Mouse (Mus musculus) gastrocnemius, postnatal 4 days (tissue): ENCODE data around the gene Mrpl49. TPM values are rescaled to one million over a fixed set of nuclear protein-coding genes. Genes with fewer than 3 reads are reported as not detected.

Experiments used
- microRNA-seq: library from miRNA; unstranded; fragments of <30 nt; microRNA quantifications from one replicate; pipeline ENCODE4 v1.2.0, GENCODE M21; 2021
- total RNA-seq, 2 experiments: library from RNA; stranded (reverse); gene quantifications; 2 replicates each; pipeline ENCODE4 v1.2.3; 2021

The Mrpl49 gene
- total RNA-seq, 2 experiments from 2014 or later: 45.0 to 46.2 TPM

Small RNA genes within 50 kb of the gene (microRNA-seq; reads per million reads assigned to microRNA genes)
- gene Mir6988: 1.3 reads per million

Other genes with a start within 250 kb of the Mrpl49 start
- 10 to 100 TPM; 16.2 to 16.7 TPM for gene Frmd8, start 182.5 kb downstream of the Mrpl49 start, total RNA-seq
- gene Slc25a45, start 180.0 kb downstream of the Mrpl49 start, total RNA-seq: 1 to 10 TPM; 3.7 to 3.8 TPM
- gene Tigd3, start 163.6 kb downstream of the Mrpl49 start, total RNA-seq: 1 to 10 TPM; 1.5 to 2.6 TPM
- gene Dpf2, start 144.8 kb downstream of the Mrpl49 start, total RNA-seq: 100 to 1,000 TPM in 1 of 2 experiments, 10 to 100 TPM in 1; 97.8 to 121 TPM
- gene Cdc42ep2, start 133.0 kb downstream of the Mrpl49 start, total RNA-seq: 10 to 100 TPM; 23.1 to 27.4 TPM
- 10 to 100 TPM; 24.6 to 28.6 TPM for gene Pola2, start 93.6 kb downstream of the Mrpl49 start, total RNA-seq
- gene Slc22a20, start 71.6 kb downstream of the Mrpl49 start, total RNA-seq: not detected
- 10 to 100 TPM; 70.9 to 79.6 TPM for gene Capn1, start 41.9 kb downstream of the Mrpl49 start, total RNA-seq
- gene Syvn1, start 11.2 kb downstream of the Mrpl49 start, total RNA-seq: 10 to 100 TPM; 28.9 to 30.7 TPM
- 1,000 to 10,000 TPM in 1 of 2 experiments, 100 to 1,000 TPM in 1; 949 to 1,029 TPM for gene Fau, start 59 bp upstream of the Mrpl49 start, total RNA-seq
- 10 to 100 TPM; 13.2 to 13.4 TPM for gene Znhit2, start 3.4 kb upstream of the Mrpl49 start, total RNA-seq
- gene Tm7sf2, start 10.6 kb upstream of the Mrpl49 start, total RNA-seq: 10 to 100 TPM in 1 of 2 experiments, 1 to 10 TPM in 1; 9.9 to 14.7 TPM
- gene Vps51, start 19.4 kb upstream of the Mrpl49 start, total RNA-seq: 10 to 100 TPM; 35.4 to 37.7 TPM
- gene Tmem262, start 22.2 kb upstream of the Mrpl49 start, total RNA-seq: not detected
- gene Gm28374, start 24.5 kb upstream of the Mrpl49 start, total RNA-seq: under 1 TPM in 1 of 2 experiments, not detected in 1; 0.52 TPM
- 10 to 100 TPM; 28.5 to 34.6 TPM for gene Zfpl1, start 27.2 kb upstream of the Mrpl49 start, total RNA-seq
- gene Cdca5, start 27.2 kb upstream of the Mrpl49 start, total RNA-seq: 1 to 10 TPM; 7.7 to 8.1 TPM
- gene AC131692.1, start 36.6 kb upstream of the Mrpl49 start, total RNA-seq: under 1 TPM in 1 of 2 experiments, not detected in 1; 0.54 TPM
- gene Naaladl1, start 48.0 kb upstream of the Mrpl49 start, total RNA-seq: under 1 TPM; 0.27 to 0.44 TPM
- 10 to 100 TPM; 14.8 to 16.2 TPM for gene Sac3d1, start 60.9 kb upstream of the Mrpl49 start, total RNA-seq
- gene Snx15, start 70.5 kb upstream of the Mrpl49 start, total RNA-seq: 10 to 100 TPM; 16.2 to 17.1 TPM
- gene Batf2, start 83.2 kb upstream of the Mrpl49 start, total RNA-seq: under 1 TPM; 0.26 to 0.42 TPM
- 10 to 100 TPM; 60.2 to 61.7 TPM for gene Arl2, start 83.8 kb upstream of the Mrpl49 start, total RNA-seq
- not detected for gene Majin, start 126.6 kb upstream of the Mrpl49 start, total RNA-seq
- not detected for gene Gpha2, start 168.6 kb upstream of the Mrpl49 start, total RNA-seq
- gene Ppp2r5b, start 178.1 kb upstream of the Mrpl49 start, total RNA-seq: 10 to 100 TPM; 26.2 to 26.4 TPM
- gene Atg2a, start 183.9 kb upstream of the Mrpl49 start, total RNA-seq: 10 to 100 TPM; 15.5 to 16.7 TPM
- gene Ehd1, start 218.9 kb upstream of the Mrpl49 start, total RNA-seq: 10 to 100 TPM; 91.3 to 93.9 TPM
- gene Cdc42bpg, start 248.7 kb upstream of the Mrpl49 start, total RNA-seq: 1 to 10 TPM; 6.9 to 7.7 TPM